Mouse (Mus musculus): Measurements from ENCODE around the gene Mad1l1.

The Mad1l1 gene

GRCm38 (mm10) chr5:140053626-140054025 is 267.7 kb downstream of the Mad1l1 start:
- no peak for DNase-seq (ENCODE audit: low read depth)

- no peak for DNase-seq (ENCODE audit: low read depth)
Measured at GRCm38 (mm10) chr5:140052405-140052804, 268.9 kb downstream of the Mad1l1 start.

GRCm38 (mm10) chr5:140045453-140045852 is 275.9 kb downstream of the Mad1l1 start:
- no peak for DNase-seq (ENCODE audit: low read depth)

GRCm38 (mm10) chr5:140043002-140043401 is 278.4 kb downstream of the Mad1l1 start:
- no peak for DNase-seq (ENCODE audit: low read depth)

GRCm38 (mm10) chr5:140042002-140042611 is 279.2 kb downstream of the Mad1l1 start:
- no peak for DNase-seq (ENCODE audit: low read depth)

GRCm38 (mm10) chr5:140041055-140041454 is 280.3 kb downstream of the Mad1l1 start:
- no peak for DNase-seq (ENCODE audit: low read depth)

GRCm38 (mm10) chr5:140037587-140038233 is 283.6 kb downstream of the Mad1l1 start:
- peak; percentile 54 for DNase-seq (ENCODE audit: low read depth)

- DNase-seq (ENCODE audit: low read depth) = no peak
Measured at GRCm38 (mm10) chr5:140035641-140036040, 285.7 kb downstream of the Mad1l1 start.

GRCm38 (mm10) chr5:140035025-140035330 is 286.4 kb downstream of the Mad1l1 start:
- DNase-seq (ENCODE audit: low read depth) = peak; percentile 33

- DNase-seq (ENCODE audit: low read depth) = no peak
Measured at GRCm38 (mm10) chr5:140034300-140035024, 286.9 kb downstream of the Mad1l1 start.

- DNase-seq (ENCODE audit: low read depth) = no peak
Measured at GRCm38 (mm10) chr5:140026366-140026765, 295.0 kb downstream of the Mad1l1 start.

- DNase-seq (ENCODE audit: low read depth) = no peak
Measured at GRCm38 (mm10) chr5:140025301-140025700, 296.1 kb downstream of the Mad1l1 start.

GRCm38 (mm10) chr5:140023941-140024500 is 297.3 kb downstream of the Mad1l1 start:
- no peak for DNase-seq (ENCODE audit: low read depth)

- DNase-seq (ENCODE audit: low read depth) = no peak
Measured at GRCm38 (mm10) chr5:140022861-140023260, 298.5 kb downstream of the Mad1l1 start.

GRCm38 (mm10) chr5:140021755-140022154 is 299.6 kb downstream of the Mad1l1 start:
- DNase-seq (ENCODE audit: low read depth) = no peak

- DNase-seq (ENCODE audit: low read depth) = no peak
Measured at GRCm38 (mm10) chr5:140019616-140020015, 301.7 kb downstream of the Mad1l1 start.

GRCm38 (mm10) chr5:140018780-140019179 is 302.6 kb downstream of the Mad1l1 start:
- DNase-seq (ENCODE audit: low read depth) = no peak

- no peak for DNase-seq (ENCODE audit: low read depth)
Measured at GRCm38 (mm10) chr5:140016896-140017295, 304.5 kb downstream of the Mad1l1 start.

GRCm38 (mm10) chr5:140013652-140014051 is 307.7 kb downstream of the Mad1l1 start:
- DNase-seq (ENCODE audit: low read depth) = no peak

GRCm38 (mm10) chr5:140012286-140012967 is 308.9 kb downstream of the Mad1l1 start:
- DNase-seq (ENCODE audit: low read depth) = no peak

GRCm38 (mm10) chr5:140010405-140010804 is 310.9 kb downstream of the Mad1l1 start:
- DNase-seq (ENCODE audit: low read depth) = no peak

GRCm38 (mm10) chr5:140009083-140009655 is 312.2 kb downstream of the Mad1l1 start:
- DNase-seq (ENCODE audit: low read depth) = no peak
